Mouse (Mus musculus) heart, adult 2 months (tissue): ENCODE data around the gene Synpo2l. TPM values are rescaled to one million over a fixed set of nuclear protein-coding genes. Genes with fewer than 3 reads are reported as not detected.

Experiments
- DNase-seq, 2 experiments: peaks; one replicate each; pipeline ENCODE4 v3.0.0; 2021
- H3K27ac ChIP-seq: fragments of 200-600 bp; 2 replicates; pipeline ENCODE4 v1.8.1; 2022
- H3K27me3 ChIP-seq: fragments of 200-500 bp; 2 replicates; pipeline ENCODE4 v1.6.1; 2012; ENCODE audit warnings: mild to moderate bottlenecking, low read length, inconsistent platforms, mixed read lengths; ENCODE audit not compliant: control insufficient read depth, insufficient read depth
- H3K36me3 ChIP-seq: fragments of 200-500 bp; 2 replicates; pipeline ENCODE4 v1.6.1; 2012; ENCODE audit warnings: low read length, inconsistent platforms; ENCODE audit not compliant: control insufficient read depth, insufficient read depth
- H3K4me1 ChIP-seq: fragments of 200-500 bp; 2 replicates; pipeline ENCODE4 v1.6.1; 2011; ENCODE audit warnings: low read length; ENCODE audit not compliant: control insufficient read depth, insufficient read depth
- H3K4me3 ChIP-seq: fragments of 200-600 bp; 2 replicates; pipeline ENCODE4 v1.8.1; 2022
- H3K79me2 ChIP-seq: fragments of 200-500 bp; replicated peaks from 2 replicates; pipeline ENCODE4 v1.6.1; 2012; ENCODE audit warnings: mild to moderate bottlenecking, inconsistent platforms, low read length, moderate library complexity, mixed read lengths; ENCODE audit not compliant: control insufficient read depth, insufficient read depth
- H3K9ac ChIP-seq: fragments of 200-500 bp; 2 replicates; pipeline ENCODE4 v1.6.1; 2012; ENCODE audit warnings: low read depth, mild to moderate bottlenecking, control low read depth, inconsistent platforms, low read length, mixed read lengths
- CTCF ChIP-seq: fragments of 200-600 bp; IDR thresholded peaks from 2 replicates; pipeline ENCODE4 v1.8.1; 2022; ENCODE audit warnings: antibody characterized with exemption, mild to moderate bottlenecking, moderate library complexity
- EP300 ChIP-seq: fragments of 200-500 bp; IDR thresholded peaks from 2 replicates; pipeline ENCODE4 v1.6.1; 2011; ENCODE audit warnings: low read depth, low read length, control low read depth; ENCODE audit not compliant: insufficient read depth
- POLR2A ChIP-seq: fragments of 200-500 bp; IDR thresholded peaks from 2 replicates; pipeline ENCODE4 v1.6.1; 2011; ENCODE audit warnings: mild to moderate bottlenecking, low read depth, low read length, control low read depth; ENCODE audit not compliant: insufficient read depth
- WGBS: fragments of 180-500 bp; shearing (Covaris S2); methylation state at CpG from one replicate; pipeline ENCODE4 v1.1.7; 2018; 5-methylcytosine and 5-hydroxymethylcytosine counted together
- intact Hi-C: fragments of 180-260 bp; cut with DNase I; formaldehyde crosslinking; loops from one replicate; pipeline ENCODE4 v1.15.1; 2025
- polyA plus RNA-seq: library from polyadenylated mRNA; depleted of rRNA; stranded (reverse); fragments of >200 nt; gene quantifications from 2 replicates; pipeline ENCODE4 v1.2.3, GENCODE M21; 2012
- total RNA-seq, 2 experiments: library from RNA; stranded (reverse); gene quantifications; 2 replicates each; pipeline ENCODE4 v1.2.3; 2021

Synpo2l gene
- total and polyA plus RNA-seq, 3 experiments, result 63.4 to 126 (median 96.8) TPM

GRCm38 (mm10) chr14:20689009-20689408 is 20.9 kb upstream of the Synpo2l start:
- 84% methylated on average over 2 of the region's 2 CpGs for WGBS

GRCm38 (mm10) chr14:20686576-20686975 is 18.4 kb upstream of the Synpo2l start:
- H3K9ac ChIP-seq, result no peak overlapping the region
- WGBS, result 93% methylated on average over 3 of the region's 3 CpGs
- peaks cover 7% of the 10 kb centered on the region for H3K36me3 ChIP-seq
- TF ChIP-seq EP300 (no peak), POLR2A (no peak), CTCF (no peak)
- H3K27ac ChIP-seq, result no peak overlapping the region
- H3K27me3 ChIP-seq, result no peaks in the 10 kb centered on the region
- no peak for DNase-seq
- no peaks in the 10 kb centered on the region for H3K79me2 ChIP-seq
- intact Hi-C loops, result no loop called here
- H3K4me1 ChIP-seq, result peaks cover 4% of the 10 kb centered on the region; the same call in 1 of the 2 replicates
- H3K4me3 ChIP-seq, result no peak overlapping the region

More at GRCm38 (mm10) chr14:20689009-20689408, 20.9 kb upstream of the Synpo2l start:
- H3K27ac ChIP-seq, result no peak overlapping the region
- no peak overlapping the region for H3K9ac ChIP-seq
- no peaks in the 10 kb centered on the region for H3K79me2 ChIP-seq
- peaks cover 2% of the 10 kb centered on the region; the same call in 1 of the 2 replicates for H3K36me3 ChIP-seq
- H3K4me1 ChIP-seq, result no peaks in the 10 kb centered on the region
- TF ChIP-seq CTCF, result no peak
- TF ChIP-seq POLR2A, result no peak
- TF ChIP-seq EP300, result no peak
- no peaks in the 10 kb centered on the region for H3K27me3 ChIP-seq
- intact Hi-C loops, result no loop called here
- no peak for DNase-seq
- no peak overlapping the region for H3K4me3 ChIP-seq

GRCm38 (mm10) chr14:20682498-20682897 is 14.3 kb upstream of the Synpo2l start:
- Histone ChIP-seq H3K36me3 (peaks cover 12% of the 10 kb centered on the region), H3K27ac (peak overlapping the region; percentile 36; the same call in 1 of the 2 replicates), H3K79me2 (0 out of 2 replicates have a peak, but pooled peaks cover 2% of the 10 kb centered on the region), H3K9ac (no peak overlapping the region), H3K4me3 (no peak overlapping the region), H3K4me1 (peaks cover 4% of the 10 kb centered on the region; the same call in 1 of the 2 replicates), H3K27me3 (no peaks in the 10 kb centered on the region)
- 12% methylated on average over 3 of the region's 3 CpGs for WGBS
- intact Hi-C loops, result no loop called here
- TF ChIP-seq POLR2A (no peak), CTCF (no peak), EP300 (no peak)
- DNase-seq, result peak in 1 of 2 experiments; percentile 59

- intact Hi-C loops, result no loop called here
- peaks cover 15% of the 10 kb centered on the region for H3K36me3 ChIP-seq
- WGBS, result 83% methylated on average over 2 of the region's 2 CpGs
- H3K27me3 ChIP-seq, result no peaks in the 10 kb centered on the region
- H3K27ac ChIP-seq, result no peak overlapping the region; the same call in 1 of the 2 replicates
- DNase-seq, result no peak
- no peak overlapping the region for H3K9ac ChIP-seq
- H3K79me2 ChIP-seq, result 0 out of 2 replicates have a peak, but pooled peaks cover 2% of the 10 kb centered on the region
- H3K4me1 ChIP-seq, result peaks cover 4% of the 10 kb centered on the region; the same call in 1 of the 2 replicates
- no peak overlapping the region for H3K4me3 ChIP-seq
- no peak for TF ChIP-seq EP300
- TF ChIP-seq POLR2A, result no peak
- TF ChIP-seq CTCF, result no peak
Observed at GRCm38 (mm10) chr14:20681742-20682141, 13.6 kb upstream of the Synpo2l start.

- Histone ChIP-seq H3K79me2 (peaks cover 7% of the 10 kb centered on the region), H3K36me3 (peaks cover 31% of the 10 kb centered on the region), H3K27ac (no peak overlapping the region), H3K4me1 (peaks cover 11% of the 10 kb centered on the region), H3K27me3 (no peaks in the 10 kb centered on the region), H3K4me3 (no peak overlapping the region), H3K9ac (no peak overlapping the region)
- TF ChIP-seq CTCF (no peak), EP300 (no peak), POLR2A (no peak)
- intact Hi-C loops, result no loop called here
- WGBS, result 79% methylated on average over 4 of the region's 4 CpGs
- DNase-seq, result no peak
Observed at GRCm38 (mm10) chr14:20677906-20678305, 9.8 kb upstream of the Synpo2l start.

GRCm38 (mm10) chr14:20674064-20674833 is 6.1 kb upstream of the Synpo2l start, which contains the start of gene Sec24c:
Gene Sec24c, plus strand, starts transcription at chr14:20674308.
- Histone ChIP-seq H3K36me3 (peaks cover 19% of the 10 kb centered on the region), H3K79me2 (peaks cover 5% of the 10 kb centered on the region), H3K27ac (peak within 1 kb of the TSS; percentile 96), H3K4me1 (peaks cover 8% of the 10 kb centered on the region), H3K9ac (peak within 1 kb of the TSS; percentile 76), H3K4me3 (peak within 1 kb of the TSS; percentile 95), H3K27me3 (no peaks in the 10 kb centered on the region)
- TF ChIP-seq EP300, result peak; percentile 66; the same call in 1 of the 2 replicates
- no peak for TF ChIP-seq CTCF
- peak; percentile 92 for TF ChIP-seq POLR2A
- intact Hi-C loops, result loop anchor here (2.0 kb wide), 2 partner anchors 21 to 29 kb away; partner anchors contain the start of genes Chchd1 and Fut11
- under 1% methylated on average over 43 of the region's 43 CpGs for WGBS
- DNase-seq, result peak; percentile 96 to 99
